Mouse (Mus musculus) bone marrow, adult 2 months (tissue): ENCODE measurements around the gene Lrrc26. TPM values are rescaled to one million over a fixed set of nuclear protein-coding genes. Genes with fewer than 3 reads are reported as not detected.

Source experiments
- H3K27ac ChIP-seq: fragments of 200-500 bp; 2 replicates; pipeline ENCODE4 v1.5.1; 2012; ENCODE audit warnings: low read depth, mild to moderate bottlenecking, control low read depth, inconsistent platforms, low read length; ENCODE audit not compliant: control insufficient read depth, poor library complexity, insufficient read depth
- H3K4me1 ChIP-seq: fragments of 200-500 bp; 2 replicates; pipeline ENCODE4 v1.6.1; 2011; ENCODE audit warnings: low read length; ENCODE audit not compliant: control insufficient read depth, insufficient read depth
- H3K4me3 ChIP-seq: fragments of 200-500 bp; replicated peaks from 2 replicates; pipeline ENCODE3; 2011; ENCODE audit warnings: mild to moderate bottlenecking, low read depth, low read length, control low read depth; ENCODE audit not compliant: control insufficient read depth
- CTCF ChIP-seq: fragments of 200-500 bp; IDR thresholded peaks from 2 replicates; pipeline ENCODE4 v1.5.1; 2011; ENCODE audit warnings: low read length, control low read depth; ENCODE audit not compliant: control insufficient read depth, insufficient read depth
- POLR2A ChIP-seq: fragments of 200-500 bp; IDR thresholded peaks from 2 replicates; pipeline ENCODE4 v1.6.1; 2011; ENCODE audit warnings: low read depth, mild to moderate bottlenecking, control low read depth, low read length, borderline replicate concordance; ENCODE audit not compliant: control insufficient read depth
- WGBS: fragments of 180-500 bp; shearing (Covaris S2); methylation state at CpG from one replicate; pipeline ENCODE4 v1.1.7; 2018; 5-methylcytosine and 5-hydroxymethylcytosine counted together
- polyA plus RNA-seq: library from polyadenylated mRNA; stranded (reverse); fragments of >200 nt; gene quantifications from 2 replicates; pipeline ENCODE4 v1.2.4, GENCODE M21; 2011; ENCODE audit warnings: low replicate concordance; ENCODE audit not compliant: missing spikeins, insufficient read depth, insufficient read length

The Lrrc26 gene
- polyA plus RNA-seq, 1 experiment, result not detected

- no peak for TF ChIP-seq POLR2A
- no peak for TF ChIP-seq CTCF
- Histone ChIP-seq H3K4me1 (peaks cover 5% of the 10 kb centered on the region), H3K27ac (peak overlapping the region; percentile 14), H3K4me3 (peak overlapping the region; percentile 93)
- under 1% methylated on average over 29 of the region's 29 CpGs for WGBS
Measured at GRCm38 (mm10) chr2:25272515-25272914, 17.2 kb upstream of the Lrrc26 start.

GRCm38 (mm10) chr2:25273010-25273409 is 16.7 kb upstream of the Lrrc26 start:
- Histone ChIP-seq H3K4me1 (peaks cover 5% of the 10 kb centered on the region), H3K4me3 (peak overlapping the region; percentile 93), H3K27ac (no peak overlapping the region)
- no peak for TF ChIP-seq POLR2A
- WGBS, result 36% methylated on average over 16 of the region's 16 CpGs

DNA sequence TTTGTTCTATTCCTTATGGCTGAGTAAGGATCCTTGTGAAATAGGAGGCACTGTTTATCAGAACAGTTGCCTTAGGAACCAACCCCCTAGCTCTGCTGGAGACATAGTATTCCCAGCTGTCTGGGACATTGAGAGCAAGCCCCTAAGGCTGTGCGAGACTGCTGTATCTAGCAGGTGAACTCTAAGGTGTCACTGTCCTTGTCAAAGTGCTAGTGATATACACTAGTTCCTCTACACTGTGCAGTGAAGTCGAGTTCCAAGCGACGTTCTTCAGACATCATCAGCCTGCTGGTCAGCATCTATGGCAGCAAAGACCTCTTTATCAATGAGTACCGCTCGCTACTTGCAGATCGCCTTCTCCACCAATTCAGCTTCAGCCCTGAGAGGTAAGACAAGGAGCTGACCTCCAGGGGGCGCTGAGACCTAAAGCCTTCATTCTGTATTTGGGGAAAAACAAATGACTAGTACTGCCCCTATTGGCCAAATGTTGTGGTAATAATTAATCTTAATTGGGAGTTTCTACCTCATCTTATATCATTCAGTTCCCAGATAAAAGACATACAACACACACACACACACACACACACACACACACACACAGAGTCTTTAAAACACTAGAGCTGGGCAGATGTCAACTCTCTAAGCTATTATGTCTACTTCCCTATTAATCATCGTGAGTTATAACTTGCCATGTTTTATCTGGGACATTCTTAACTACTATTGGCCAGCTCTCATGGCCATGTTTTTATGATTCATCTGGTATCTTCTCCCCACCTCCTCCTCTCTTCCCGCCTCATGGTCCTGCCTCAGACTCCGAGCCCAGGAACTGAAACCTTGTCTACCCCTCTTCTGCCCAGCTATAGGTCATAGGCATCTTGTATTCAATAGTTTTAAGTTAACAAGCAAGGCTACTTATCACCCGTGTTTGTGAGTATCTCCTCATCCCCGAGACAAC is 10.5 kb upstream of the Lrrc26 start:
- TF ChIP-seq CTCF, result peak; percentile 77
- no peak for TF ChIP-seq POLR2A
- H3K4me3 ChIP-seq, result no peak overlapping the region
- WGBS, result 64% methylated on average over 13 of the region's 13 CpGs
- no peaks in the 10 kb centered on the region for H3K4me1 ChIP-seq
- no peak overlapping the region for H3K27ac ChIP-seq

- no peak for TF ChIP-seq POLR2A
- no peak for TF ChIP-seq CTCF
- no peak overlapping the region for H3K4me3 ChIP-seq
- WGBS, result 90% methylated on average over 2 of the region's 2 CpGs
Measured at GRCm38 (mm10) chr2:25285551-25285950, 4.2 kb upstream of the Lrrc26 start.

DNA sequence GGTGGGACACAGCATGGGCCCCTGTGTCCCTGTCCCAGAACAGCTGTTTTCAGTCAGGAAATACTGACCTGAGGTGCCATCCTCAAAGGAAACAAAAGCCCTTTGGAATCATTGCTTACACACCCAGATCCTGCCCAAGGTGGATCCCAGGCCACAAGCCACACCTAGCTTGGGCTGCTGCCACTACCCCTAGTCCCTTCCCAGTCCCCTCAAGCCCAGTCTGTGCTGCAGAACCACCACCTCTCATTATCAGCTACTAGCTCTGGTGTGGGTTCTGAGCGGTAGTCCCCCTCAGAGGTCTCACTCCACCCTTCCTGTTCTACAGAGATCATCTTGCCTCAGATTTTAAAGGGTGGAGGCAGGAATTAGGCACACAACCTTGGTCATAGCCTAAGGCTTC is 3.4 kb upstream of the Lrrc26 start:
- TF ChIP-seq CTCF (no peak), POLR2A (no peak)
- WGBS, result 69% methylated on average over 1 of the region's 1 CpGs
- Histone ChIP-seq H3K27ac (no peak overlapping the region), H3K4me3 (no peak overlapping the region), H3K4me1 (no peaks in the 10 kb centered on the region)

More at GRCm38 (mm10) chr2:25285551-25285950, 4.2 kb upstream of the Lrrc26 start:
- Histone ChIP-seq H3K4me1 (no peaks in the 10 kb centered on the region), H3K27ac (no peak overlapping the region)

DNA sequence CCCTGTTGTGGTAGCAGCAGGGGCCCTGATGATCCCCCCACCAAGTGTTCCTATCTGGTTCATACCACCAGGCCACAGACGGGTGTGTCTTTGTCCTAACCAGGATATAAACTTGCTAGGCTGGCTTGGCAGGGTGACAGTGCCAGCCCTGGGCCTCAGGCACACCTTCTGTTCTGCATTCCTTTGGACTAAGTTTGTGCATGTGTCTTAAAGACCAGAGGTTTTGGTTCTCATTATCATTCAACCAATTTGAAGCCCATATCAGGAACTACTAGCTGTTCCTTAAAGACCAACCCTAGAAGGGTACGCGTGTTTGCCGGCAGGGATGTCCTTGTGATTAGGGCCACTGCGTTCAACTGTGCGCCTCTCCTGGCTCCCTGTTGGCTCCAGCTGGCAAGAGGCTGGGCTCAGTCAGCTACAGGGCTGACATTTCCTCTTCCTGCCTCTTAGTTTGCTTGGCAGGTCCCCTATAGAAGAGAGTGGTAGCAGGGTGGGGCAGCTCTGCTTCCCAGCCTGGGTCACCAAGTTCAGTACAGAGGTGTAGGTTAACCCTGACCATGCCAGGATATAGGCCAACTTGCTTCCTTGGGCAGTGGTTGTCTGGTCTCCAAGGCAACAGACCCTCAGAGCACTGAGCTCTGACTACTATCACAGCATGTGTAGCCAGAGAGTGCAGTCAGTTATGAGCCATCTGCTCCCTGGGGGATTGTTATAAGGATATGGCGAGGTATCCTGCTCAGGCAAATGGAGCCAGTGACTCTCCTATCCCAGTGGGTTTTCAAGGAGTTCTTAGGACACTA is 2.7 kb upstream of the Lrrc26 start:
- Histone ChIP-seq H3K27ac (no peak overlapping the region), H3K4me1 (no peaks in the 10 kb centered on the region), H3K4me3 (no peak overlapping the region)
- 38% methylated on average over 7 of the region's 7 CpGs for WGBS
- no peak for TF ChIP-seq POLR2A
- TF ChIP-seq CTCF, result no peak

DNA sequence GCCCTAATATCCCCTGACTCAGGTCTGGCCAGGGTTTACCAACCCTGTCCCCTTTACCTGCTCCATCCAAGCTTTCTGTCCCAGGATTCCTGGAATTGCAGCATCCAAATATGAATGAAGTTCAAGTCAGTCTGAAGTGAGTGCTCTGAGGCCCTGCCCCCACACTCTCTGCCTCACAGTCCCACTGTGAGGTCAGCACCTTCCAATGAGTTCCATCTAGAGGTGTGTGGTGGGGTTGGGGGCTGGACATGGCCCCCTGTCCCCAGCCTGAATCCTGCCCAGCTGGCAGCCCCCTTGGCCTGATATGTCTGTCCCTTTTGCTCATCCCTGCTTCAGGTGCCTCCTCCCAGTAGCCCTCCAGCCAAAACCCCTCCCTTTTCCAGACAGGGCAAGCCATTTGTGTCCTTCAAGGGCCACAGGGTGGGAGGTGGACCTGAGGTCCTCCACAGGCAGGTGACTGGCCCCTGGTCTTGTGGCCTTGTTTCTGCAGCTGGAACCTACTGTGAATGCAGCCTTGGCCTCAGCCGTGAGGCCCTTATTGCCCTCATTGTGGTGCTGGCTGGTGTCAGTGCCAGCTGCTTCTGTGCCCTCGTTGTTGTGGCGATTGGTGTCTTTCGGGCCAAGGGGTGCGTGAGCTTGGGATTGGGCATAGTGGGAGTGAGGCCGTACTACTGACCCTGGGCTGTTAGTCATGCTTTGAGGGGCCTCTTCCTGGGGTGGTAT is 1.6 kb upstream of the Lrrc26 start, which contains the start of gene Tmem210:
Tmem210 (plus strand) TSS at position 219 of the 723 bp plus-strand sequence.
- TF ChIP-seq POLR2A (no peak), CTCF (no peak)
- Histone ChIP-seq H3K27ac (no peak within 1 kb of the TSS), H3K4me1 (no peaks in the 10 kb centered on the region), H3K4me3 (no peak within 1 kb of the TSS)
- 85% methylated on average over 6 of the region's 6 CpGs for WGBS
